Mouse (Mus musculus): ENCODE data around the gene Xpr1. TPM values are rescaled to one million over a fixed set of nuclear protein-coding genes. Genes with fewer than 3 reads are reported as not detected.

Gene Xpr1
- polyA plus RNA-seq (2012; rRNA removed), result 8.0 and 9.0 TPM in 2 replicates

GRCm38 (mm10) chr1:155416701-155417677, at the start of gene Xpr1:
Xpr1 (minus strand) TSS chr1:155417415.

GRCm38 (mm10) chr1:155243797-155244770, 173.1 kb downstream of the Xpr1 start, which contains the start of gene BC034090:
BC034090 (minus strand) TSS chr1:155244444.

Other genes starting within 250 kb of the Xpr1 start
- 30.2 and 31.2 TPM in 2 replicates for gene BC034090, start 173.0 kb downstream of the Xpr1 start, polyA plus RNA-seq (2012; rRNA removed)
- gene Acbd6, start 140.7 kb upstream of the Xpr1 start, polyA plus RNA-seq (2012; rRNA removed), result 277 and 305 TPM in 2 replicates

All from ovary, adult 2 months (tissue).